Mouse (Mus musculus): Measurements from ENCODE around the gene Pdzk1ip1. TPM values are rescaled to one million over a fixed set of nuclear protein-coding genes. Genes with fewer than 3 reads are reported as not detected.

Gene Pdzk1ip1
- total RNA-seq, 2 experiments from 2014 or later = 0.28 to 0.45 TPM

GRCm38 (mm10) chr4:115075204-115075915, 13.1 kb upstream of the Pdzk1ip1 start:
- DNase-seq = no peak

GRCm38 (mm10) chr4:115078892-115079820, 9.4 kb upstream of the Pdzk1ip1 start:
- DNase-seq = peak; percentile 37

- DNase-seq = no peak
Observed at GRCm38 (mm10) chr4:115079821-115080349, 8.6 kb upstream of the Pdzk1ip1 start.

DNA sequence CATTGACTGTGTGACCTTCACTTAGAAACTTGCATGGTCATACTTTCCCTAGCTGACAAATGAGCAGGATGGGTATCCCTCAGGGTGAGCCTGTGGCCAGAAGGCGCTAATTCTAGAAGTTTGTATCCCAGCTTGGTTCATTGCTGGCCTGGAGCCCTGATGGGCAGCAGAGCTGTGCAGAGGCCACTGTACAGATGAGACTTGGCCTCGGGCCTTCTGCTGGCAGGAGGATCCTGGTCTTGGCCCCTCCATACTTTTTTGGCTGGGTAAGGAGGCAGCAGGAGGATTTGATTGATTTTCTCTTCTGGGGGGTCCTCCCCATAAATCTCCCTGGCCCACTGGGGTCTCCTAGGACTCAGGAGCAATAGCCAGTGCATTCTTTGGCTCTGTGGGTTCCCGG, 5.5 kb upstream of the Pdzk1ip1 start:
- DNase-seq = no peak

DNA sequence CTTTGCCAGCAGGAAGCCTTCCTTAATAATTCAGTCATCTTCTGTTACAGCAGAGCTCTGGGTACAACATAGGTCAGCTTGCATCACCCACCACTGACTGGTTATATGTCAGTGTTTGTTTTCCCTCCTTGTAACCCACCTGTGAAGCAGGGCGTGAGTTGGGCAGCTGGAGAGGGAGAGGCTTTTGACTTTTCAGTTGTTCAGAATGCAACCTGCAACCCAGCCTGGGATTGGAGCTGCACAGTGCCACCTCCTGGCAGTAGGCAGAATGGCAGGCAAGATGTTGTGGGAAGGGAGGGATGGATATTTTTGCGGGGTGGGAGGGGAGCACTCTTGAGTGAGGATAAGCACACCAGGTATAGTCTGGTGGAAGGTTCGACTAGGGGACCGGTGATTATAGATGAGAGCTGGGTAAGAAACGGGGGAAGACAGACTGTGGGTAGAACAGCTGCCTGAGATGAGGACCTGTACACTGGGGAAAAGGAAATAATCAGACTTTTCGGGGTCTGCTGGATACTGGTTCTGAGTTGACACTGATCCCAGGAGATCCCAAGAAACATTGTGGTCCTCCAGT, 2.9 kb upstream of the Pdzk1ip1 start:
- peak; percentile 53 for DNase-seq

GRCm38 (mm10) chr4:115086257-115086656, 2.3 kb upstream of the Pdzk1ip1 start:
- no peak for DNase-seq

- no peak for DNase-seq
Observed at GRCm38 (mm10) chr4:115086763-115087415, 1.6 kb upstream of the Pdzk1ip1 start.

GRCm38 (mm10) chr4:115090592-115090991, 2.1 kb downstream of the Pdzk1ip1 start:
- DNase-seq = no peak

- DNase-seq = no peak
Observed at GRCm38 (mm10) chr4:115091806-115092205, 3.3 kb downstream of the Pdzk1ip1 start.

- no peak for DNase-seq
Observed at GRCm38 (mm10) chr4:115093331-115093864, 4.9 kb downstream of the Pdzk1ip1 start.

- no peak for DNase-seq
Observed at GRCm38 (mm10) chr4:115094056-115094455, 5.5 kb downstream of the Pdzk1ip1 start.

- no peak for DNase-seq
Observed at GRCm38 (mm10) chr4:115095671-115096434, 7.3 kb downstream of the Pdzk1ip1 start.

- DNase-seq = no peak
Observed at GRCm38 (mm10) chr4:115096435-115097145, 8.1 kb downstream of the Pdzk1ip1 start.

DNA sequence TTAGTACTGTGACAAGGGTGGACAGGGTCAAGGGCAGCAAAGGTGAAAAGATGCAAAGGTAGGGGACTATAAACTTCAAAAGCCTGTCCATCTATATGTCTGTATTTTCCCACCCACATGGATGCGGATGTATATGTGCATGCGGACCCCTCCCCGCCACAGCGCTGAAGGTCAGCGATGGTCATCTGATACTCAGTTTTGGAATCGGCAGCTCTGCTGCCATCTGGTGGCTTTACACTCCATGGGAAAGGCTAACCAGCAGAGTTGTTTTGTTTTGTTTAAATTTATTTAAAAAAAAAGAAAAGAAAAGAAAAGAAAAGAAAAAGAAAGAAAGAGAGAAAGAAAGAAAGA, 8.6 kb downstream of the Pdzk1ip1 start:
- DNase-seq = no peak

- DNase-seq = peak; percentile 48
Observed at GRCm38 (mm10) chr4:115101682-115102081, 13.2 kb downstream of the Pdzk1ip1 start.

- no peak for DNase-seq
Observed at GRCm38 (mm10) chr4:115103510-115103909, 15.0 kb downstream of the Pdzk1ip1 start.

- no peak for DNase-seq
Observed at GRCm38 (mm10) chr4:115111167-115111566, 22.7 kb downstream of the Pdzk1ip1 start.

DNA sequence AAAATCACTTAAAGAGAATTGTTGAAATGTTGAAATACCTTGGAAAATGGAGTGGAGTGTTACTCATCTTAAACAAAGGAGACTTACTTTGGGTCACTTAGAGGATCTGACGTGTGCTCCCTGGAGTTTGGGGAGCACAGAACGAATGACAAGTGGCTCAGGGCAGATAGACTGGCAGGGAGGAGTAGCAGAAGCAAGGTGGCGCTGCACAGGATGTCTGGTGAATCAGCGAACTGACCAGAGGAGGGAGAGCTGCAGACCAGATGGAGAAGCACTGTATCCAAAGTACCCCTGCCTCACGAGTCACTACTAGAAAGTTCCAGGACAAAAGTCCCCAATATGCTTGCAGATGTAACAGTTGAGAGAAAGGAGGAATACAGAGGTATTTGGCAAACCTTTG, 24.8 kb downstream of the Pdzk1ip1 start:
- no peak for DNase-seq

GRCm38 (mm10) chr4:115119642-115120041, 31.1 kb downstream of the Pdzk1ip1 start:
- DNase-seq = no peak

GRCm38 (mm10) chr4:115121162-115121561, 32.7 kb downstream of the Pdzk1ip1 start:
- DNase-seq = no peak
